Mouse (Mus musculus) megakaryocyte-erythroid progenitor cell, adult 5-6 weeks (primary cell): ENCODE results near the gene Gsdme. TPM values are rescaled to one million over a fixed set of nuclear protein-coding genes. Genes with fewer than 3 reads are reported as not detected.

Experiments used
- ATAC-seq: replicated peaks from 2 replicates; pipeline ENCODE4 v1.8.0; 2016; ENCODE audit warnings: mild to moderate bottlenecking, inconsistent platforms; ENCODE audit not compliant: severe bottlenecking, poor library complexity, low FRiP score, low TSS enrichment
- total RNA-seq, 2 experiments: library from RNA; stranded (forward) in 1 of 2; stranded (reverse) in 1 of 2; fragments of 200-1000, 215-1000 nt in 1 of 2; fragments of >200 nt in 1 of 2; fragmentation: Nextera tagmentation in 1 of 2; gene quantifications; 2 replicates each; pipeline ENCODE4 v1.2.3; 2014 to 2017

The Gsdme gene
- total RNA-seq (2014; fragmentation: Nextera tagmentation) (0.94 and 2.5 TPM in 2 replicates), total RNA-seq (2017) (1.8 and 2.5 TPM in 2 replicates)

GRCm38 (mm10) chr6:50263670-50264069 is at the start of gene Gsdme:
TSS of gene Gsdme (minus strand) at chr6:50263862.
- no peak for ATAC-seq

- peak; percentile 95 for ATAC-seq
Observed at GRCm38 (mm10) chr6:50312647-50313046, 49.0 kb upstream of the Gsdme start.

GRCm38 (mm10) chr6:50309019-50309418 is 45.4 kb upstream of the Gsdme start:
- 0 out of 2 replicates have a peak, but pooled peaks have one; percentile 42 for ATAC-seq

GRCm38 (mm10) chr6:50306625-50307024 is 43.0 kb upstream of the Gsdme start:
- no peak for ATAC-seq

- peak; percentile 71 for ATAC-seq
Observed at GRCm38 (mm10) chr6:50304949-50305491, 41.4 kb upstream of the Gsdme start.

- no peak for ATAC-seq
Observed at GRCm38 (mm10) chr6:50301121-50301520, 37.5 kb upstream of the Gsdme start.

- ATAC-seq, result no peak
Observed at GRCm38 (mm10) chr6:50300622-50301021, 37.0 kb upstream of the Gsdme start.

GRCm38 (mm10) chr6:50299071-50299470 is 35.4 kb upstream of the Gsdme start:
- ATAC-seq, result no peak

- ATAC-seq, result no peak
Observed at GRCm38 (mm10) chr6:50297671-50298070, 34.0 kb upstream of the Gsdme start.

GRCm38 (mm10) chr6:50295136-50295535 is 31.5 kb upstream of the Gsdme start:
- no peak for ATAC-seq

GRCm38 (mm10) chr6:50294128-50294527 is 30.5 kb upstream of the Gsdme start:
- peak; percentile 91 for ATAC-seq

- ATAC-seq, result peak; percentile 37; the same call in 1 of the 2 replicates
Observed at GRCm38 (mm10) chr6:50291650-50292049, 28.0 kb upstream of the Gsdme start.

- no peak for ATAC-seq
Observed at GRCm38 (mm10) chr6:50286881-50287280, 23.2 kb upstream of the Gsdme start.

GRCm38 (mm10) chr6:50279642-50280041 is 16.0 kb upstream of the Gsdme start:
- ATAC-seq, result no peak

GRCm38 (mm10) chr6:50273947-50274346 is 10.3 kb upstream of the Gsdme start:
- no peak for ATAC-seq

GRCm38 (mm10) chr6:50273416-50273815 is 9.8 kb upstream of the Gsdme start:
- ATAC-seq, result no peak

GRCm38 (mm10) chr6:50262310-50262709 is 1.4 kb downstream of the Gsdme start:
- peak; percentile 62; the same call in 1 of the 2 replicates for ATAC-seq

GRCm38 (mm10) chr6:50261922-50262261 is 1.8 kb downstream of the Gsdme start:
- ATAC-seq, result 0 out of 2 replicates have a peak, but pooled peaks have one; percentile 26

GRCm38 (mm10) chr6:50261201-50261921 is 2.3 kb downstream of the Gsdme start:
- peak; percentile 50 for ATAC-seq

GRCm38 (mm10) chr6:50255356-50255755 is 8.3 kb downstream of the Gsdme start:
- peak; percentile 35 for ATAC-seq

GRCm38 (mm10) chr6:50254723-50255184 is 8.9 kb downstream of the Gsdme start:
- ATAC-seq, result peak; percentile 57
